Mouse (Mus musculus) neural tube, embryonic 13.5 days (tissue): ENCODE results near the gene Ralgps1. TPM values are rescaled to one million over a fixed set of nuclear protein-coding genes. Genes with fewer than 3 reads are reported as not detected.

ENCODE experiments used
- ATAC-seq: fragments of 200-750 bp; cut with Nextera tagmentation; 2 replicates; pipeline ENCODE4 v1.8.0; 2017; ENCODE audit warnings: low read depth, mild to moderate bottlenecking, moderate TSS enrichment, moderate library complexity
- H3K27ac ChIP-seq: fragments of 300-500 bp; sonication (generic); replicated peaks from 2 replicates; pipeline ENCODE4 v1.5.1; 2015; ENCODE audit warnings: moderate library complexity, mild to moderate bottlenecking, inconsistent platforms
- H3K27me3 ChIP-seq: fragments of 300-500 bp; sonication (generic); 2 replicates; pipeline ENCODE4 v1.6.1; 2015; ENCODE audit warnings: mild to moderate bottlenecking, inconsistent platforms
- H3K36me3 ChIP-seq: fragments of 300-500 bp; sonication (generic); 2 replicates; pipeline ENCODE4 v1.6.1; 2015; ENCODE audit warnings: mild to moderate bottlenecking, inconsistent platforms
- H3K4me1 ChIP-seq: fragments of 300-500 bp; sonication (generic); replicated peaks from 2 replicates; pipeline ENCODE4 v1.6.1; 2015; ENCODE audit warnings: inconsistent platforms
- H3K4me2 ChIP-seq: fragments of 300-500 bp; sonication (generic); 2 replicates; pipeline ENCODE4 v1.6.1; 2015; ENCODE audit warnings: inconsistent platforms, mild to moderate bottlenecking, moderate library complexity
- H3K4me3 ChIP-seq: fragments of 300-500 bp; sonication (generic); 2 replicates; pipeline ENCODE4 v1.5.1; 2015; ENCODE audit warnings: mild to moderate bottlenecking, inconsistent platforms
- H3K9ac ChIP-seq: fragments of 300-500 bp; sonication (generic); 2 replicates; pipeline ENCODE4 v1.6.1; 2015; ENCODE audit warnings: moderate library complexity, mild to moderate bottlenecking, inconsistent platforms
- H3K9me3 ChIP-seq: fragments of 300-500 bp; sonication (generic); 2 replicates; pipeline ENCODE4 v1.6.1; 2016; ENCODE audit warnings: inconsistent platforms
- WGBS: fragments of 180-500 bp; shearing (Covaris S2); methylation state at CpG from one replicate; pipeline ENCODE4 v1.1.7; 2015; 5-methylcytosine and 5-hydroxymethylcytosine counted together
- polyA plus RNA-seq: library from polyadenylated mRNA; unstranded; fragments of >200 nt; fragmentation: Nextera tagmentation; extraction: Ambion mirVana; gene quantifications from 2 replicates; pipeline ENCODE4 v1.2.1, GENCODE M21; 2015

The Ralgps1 gene
- polyA plus RNA-seq, 1 experiment from 2014 or later: 33.2 TPM

GRCm38 (mm10) chr2:33176516-33176915 lies 194.8 kb downstream of the Ralgps1 start:
- H3K36me3 ChIP-seq: peaks cover 23% of the 10 kb centered on the region
- H3K4me1 ChIP-seq: peaks cover 44% of the 10 kb centered on the region
- 41% methylated on average over 7 of the region's 7 CpGs for WGBS
- no peak overlapping the region for H3K9ac ChIP-seq
- no peak for ATAC-seq
- no peak overlapping the region for H3K4me3 ChIP-seq
- 0 out of 2 replicates have a peak overlapping the region, but pooled peaks have one; percentile 18 for H3K27ac ChIP-seq
- no peaks in the 10 kb centered on the region for H3K27me3 ChIP-seq
- no peaks in the 10 kb centered on the region for H3K9me3 ChIP-seq
- H3K4me2 ChIP-seq: no peak overlapping the region

- Histone ChIP-seq H3K9me3 (no peaks in the 10 kb centered on the region), H3K9ac (no peak overlapping the region), H3K4me3 (no peak overlapping the region), H3K4me2 (no peak overlapping the region), H3K27me3 (no peaks in the 10 kb centered on the region), H3K27ac (no peak overlapping the region), H3K4me1 (peaks cover 33% of the 10 kb centered on the region), H3K36me3 (peaks cover 47% of the 10 kb centered on the region)
- no peak for ATAC-seq
- 84% methylated on average over 7 of the region's 7 CpGs for WGBS
Observed at GRCm38 (mm10) chr2:33173686-33174085, 197.6 kb downstream of the Ralgps1 start.

- H3K4me2 ChIP-seq: no peak overlapping the region
- H3K27me3 ChIP-seq: no peaks in the 10 kb centered on the region
- H3K36me3 ChIP-seq: peaks cover 52% of the 10 kb centered on the region
- H3K9ac ChIP-seq: no peak overlapping the region
- H3K4me1 ChIP-seq: peaks cover 27% of the 10 kb centered on the region
- WGBS: 84% methylated on average over 10 of the region's 10 CpGs
- no peak overlapping the region for H3K27ac ChIP-seq
- ATAC-seq: no peak
- H3K4me3 ChIP-seq: no peak overlapping the region
- no peaks in the 10 kb centered on the region for H3K9me3 ChIP-seq
Observed at GRCm38 (mm10) chr2:33173126-33173525, 198.2 kb downstream of the Ralgps1 start.

- H3K4me2 ChIP-seq: no peak overlapping the region
- WGBS: 47% methylated on average over 10 of the region's 10 CpGs
- no peak for ATAC-seq
- H3K36me3 ChIP-seq: peaks cover 69% of the 10 kb centered on the region
- peak overlapping the region; percentile 46 for H3K27ac ChIP-seq
- H3K9me3 ChIP-seq: no peaks in the 10 kb centered on the region
- no peaks in the 10 kb centered on the region for H3K27me3 ChIP-seq
- no peak overlapping the region for H3K4me3 ChIP-seq
- H3K9ac ChIP-seq: no peak overlapping the region
- H3K4me1 ChIP-seq: peaks cover 16% of the 10 kb centered on the region
Observed at GRCm38 (mm10) chr2:33170777-33171565, 200.3 kb downstream of the Ralgps1 start.

GRCm38 (mm10) chr2:33169445-33169844 lies 201.8 kb downstream of the Ralgps1 start:
- H3K36me3 ChIP-seq: peaks cover 75% of the 10 kb centered on the region
- H3K27me3 ChIP-seq: no peaks in the 10 kb centered on the region
- H3K4me1 ChIP-seq: peaks cover 29% of the 10 kb centered on the region
- no peak for ATAC-seq
- no peak overlapping the region for H3K27ac ChIP-seq
- no peak overlapping the region for H3K9ac ChIP-seq
- WGBS: 71% methylated on average over 6 of the region's 6 CpGs
- no peaks in the 10 kb centered on the region for H3K9me3 ChIP-seq
- H3K4me2 ChIP-seq: no peak overlapping the region
- no peak overlapping the region for H3K4me3 ChIP-seq

- Histone ChIP-seq H3K9me3 (no peaks in the 10 kb centered on the region), H3K4me3 (no peak overlapping the region), H3K9ac (no peak overlapping the region), H3K36me3 (peaks cover 66% of the 10 kb centered on the region), H3K4me2 (no peak overlapping the region), H3K27me3 (no peaks in the 10 kb centered on the region), H3K4me1 (peaks cover 30% of the 10 kb centered on the region), H3K27ac (no peak overlapping the region)
- 96% methylated on average over 3 of the region's 3 CpGs for WGBS
- ATAC-seq: no peak
Observed at GRCm38 (mm10) chr2:33167060-33167459, 204.2 kb downstream of the Ralgps1 start.

GRCm38 (mm10) chr2:33165710-33166374 lies 205.4 kb downstream of the Ralgps1 start:
- H3K9ac ChIP-seq: no peak overlapping the region
- H3K27me3 ChIP-seq: no peaks in the 10 kb centered on the region
- no peaks in the 10 kb centered on the region for H3K9me3 ChIP-seq
- WGBS: 66% methylated on average over 7 of the region's 7 CpGs
- H3K4me1 ChIP-seq: peaks cover 22% of the 10 kb centered on the region
- no peak for ATAC-seq
- H3K4me2 ChIP-seq: no peak overlapping the region
- peaks cover 64% of the 10 kb centered on the region for H3K36me3 ChIP-seq
- peak overlapping the region; percentile 59; the same call in 1 of the 2 replicates for H3K27ac ChIP-seq
- H3K4me3 ChIP-seq: no peak overlapping the region

- H3K9me3 ChIP-seq: no peaks in the 10 kb centered on the region
- no peak for ATAC-seq
- peaks cover 18% of the 10 kb centered on the region for H3K4me1 ChIP-seq
- H3K4me2 ChIP-seq: no peak overlapping the region
- no peak overlapping the region for H3K4me3 ChIP-seq
- no peak overlapping the region for H3K9ac ChIP-seq
- H3K27ac ChIP-seq: peak overlapping the region; percentile 59; the same call in 1 of the 2 replicates
- H3K36me3 ChIP-seq: peaks cover 58% of the 10 kb centered on the region
- WGBS: 82% methylated on average over 4 of the region's 4 CpGs
- H3K27me3 ChIP-seq: no peaks in the 10 kb centered on the region
Observed at GRCm38 (mm10) chr2:33165229-33165628, 206.1 kb downstream of the Ralgps1 start.

- Histone ChIP-seq H3K27me3 (no peaks in the 10 kb centered on the region), H3K9me3 (no peaks in the 10 kb centered on the region), H3K36me3 (peaks cover 58% of the 10 kb centered on the region), H3K4me2 (no peak overlapping the region), H3K4me1 (peaks cover 18% of the 10 kb centered on the region), H3K9ac (no peak overlapping the region), H3K27ac (0 out of 2 replicates have a peak overlapping the region, but pooled peaks have one; percentile 59), H3K4me3 (no peak overlapping the region)
- WGBS: 69% methylated on average over 3 of the region's 3 CpGs
- no peak for ATAC-seq
Observed at GRCm38 (mm10) chr2:33164646-33165045, 206.6 kb downstream of the Ralgps1 start.

GRCm38 (mm10) chr2:33162126-33162525 lies 209.2 kb downstream of the Ralgps1 start:
- Histone ChIP-seq H3K27ac (no peak overlapping the region), H3K4me3 (no peak overlapping the region), H3K4me2 (no peak overlapping the region), H3K9ac (no peak overlapping the region), H3K9me3 (no peaks in the 10 kb centered on the region), H3K27me3 (no peaks in the 10 kb centered on the region), H3K4me1 (peaks cover 18% of the 10 kb centered on the region), H3K36me3 (peaks cover 52% of the 10 kb centered on the region)
- no peak for ATAC-seq
- 87% methylated on average over 2 of the region's 2 CpGs for WGBS

- H3K4me1 ChIP-seq: peaks cover 10% of the 10 kb centered on the region
- no peaks in the 10 kb centered on the region for H3K9me3 ChIP-seq
- no peak overlapping the region for H3K4me3 ChIP-seq
- no peak overlapping the region for H3K27ac ChIP-seq
- peaks cover 48% of the 10 kb centered on the region for H3K36me3 ChIP-seq
- 77% methylated on average over 12 of the region's 12 CpGs for WGBS
- H3K4me2 ChIP-seq: no peak overlapping the region
- ATAC-seq: no peak
- no peaks in the 10 kb centered on the region for H3K27me3 ChIP-seq
- no peak overlapping the region for H3K9ac ChIP-seq
Observed at GRCm38 (mm10) chr2:33160326-33160973, 210.8 kb downstream of the Ralgps1 start.

- H3K27ac ChIP-seq: no peak overlapping the region
- 90% methylated on average over 7 of the region's 7 CpGs for WGBS
- H3K4me2 ChIP-seq: no peak overlapping the region
- H3K4me3 ChIP-seq: no peak overlapping the region
- peaks cover 2% of the 10 kb centered on the region; the same call in 1 of the 2 replicates for H3K4me1 ChIP-seq
- H3K9ac ChIP-seq: no peak overlapping the region
- peaks cover 44% of the 10 kb centered on the region for H3K36me3 ChIP-seq
- no peak for ATAC-seq
- no peaks in the 10 kb centered on the region for H3K9me3 ChIP-seq
- no peaks in the 10 kb centered on the region for H3K27me3 ChIP-seq
Observed at GRCm38 (mm10) chr2:33159593-33159992, 211.7 kb downstream of the Ralgps1 start.
